Comparison of ENCODE assay signal across 24 mouse cellular contexts in the genomic region with DNA sequence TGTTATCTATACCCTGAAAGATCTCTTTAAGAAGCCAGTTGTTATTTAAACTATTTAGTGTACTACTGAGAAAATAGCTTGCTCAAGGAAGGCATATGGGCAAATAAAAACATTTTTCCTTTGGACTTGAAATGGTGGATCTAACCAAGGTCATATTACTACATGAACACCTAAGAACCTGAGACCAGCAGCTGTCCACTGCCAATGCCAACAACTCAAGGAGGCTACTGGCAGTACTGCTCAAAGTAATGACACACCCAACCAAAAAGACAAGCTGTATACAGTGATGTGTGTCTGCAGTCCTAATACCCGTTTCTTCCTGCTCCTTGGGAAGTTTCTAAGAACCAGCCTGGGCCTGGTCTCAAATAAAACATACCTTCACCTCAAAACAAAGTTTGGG.
"Had no signal": no experiment of that assay in that cellular context is flagged by ENCODE, and none has a peak within 500 bp of the region (broad histone marks: within the 10 kb centered on the region; RNA-seq: fewer than 3 reads in every experiment).

No protein-coding gene starts in this region.

- H3K4me2 ChIP-seq: heart, embryonic 12.5 days; hindbrain, embryonic 12.5 days; hindbrain, embryonic 14.5 days; intestine, embryonic 15.5 days; limb, embryonic 12.5 days; liver, embryonic 13.5 days had no signal

- ATAC-seq: forebrain, embryonic 16.5 days; hindbrain, embryonic 16.5 days; inflammation-experienced regulatory T-cells, adult 6 months; intestine, embryonic 15.5 days; intestine, postnatal 0 days had no signal

- DNase-seq: heart, adult 18-20 months; heart, postnatal 10 days; heart, postnatal 4 days; kidney, adult 18-20 months; kidney, adult 8-10 months; kidney, postnatal 10 days; kidney, postnatal 25 days; kidney, postnatal 4 days; liver; liver, embryonic 13.5 days had no signal

- H3K9ac ChIP-seq: heart, embryonic 12.5 days; hindbrain, embryonic 12.5 days; hindbrain, embryonic 14.5 days; intestine, embryonic 15.5 days; limb, embryonic 12.5 days; liver, embryonic 13.5 days had no signal

- H3K27ac ChIP-seq: heart, embryonic 10.5 days; hindbrain, embryonic 10.5 days; hindbrain, embryonic 12.5 days; hindbrain, embryonic 14.5 days; intestine, embryonic 15.5 days; layer of hippocampus, adult 2 months; left cerebral cortex, adult 2 months; limb, embryonic 10.5 days; limb, embryonic 12.5 days; liver, embryonic 13.5 days had no signal

- H3K36me3 ChIP-seq: hindbrain, embryonic 12.5 days; intestine, embryonic 15.5 days had no signal

- H3K9me3 ChIP-seq: heart, embryonic 10.5 days; heart, embryonic 12.5 days; hindbrain, embryonic 10.5 days; hindbrain, embryonic 12.5 days; intestine, embryonic 15.5 days; limb, embryonic 10.5 days; limb, embryonic 12.5 days; liver, embryonic 13.5 days had no signal

- H3K4me3 ChIP-seq: heart, embryonic 10.5 days; heart, embryonic 12.5 days; hindbrain, embryonic 10.5 days; hindbrain, embryonic 12.5 days; intestine, embryonic 15.5 days; layer of hippocampus, adult 2 months; left cerebral cortex, adult 2 months; limb, embryonic 10.5 days; limb, embryonic 12.5 days; liver, embryonic 13.5 days had no signal

- H3K27me3 ChIP-seq: heart, embryonic 12.5 days; hindbrain, embryonic 12.5 days; intestine, embryonic 15.5 days; limb, embryonic 12.5 days; liver, embryonic 13.5 days had no signal

- H3K4me1 ChIP-seq: hindbrain, embryonic 10.5 days; hindbrain, embryonic 12.5 days; intestine, embryonic 15.5 days; limb, embryonic 10.5 days; limb, embryonic 12.5 days had no signal
